In the genomic region with DNA sequence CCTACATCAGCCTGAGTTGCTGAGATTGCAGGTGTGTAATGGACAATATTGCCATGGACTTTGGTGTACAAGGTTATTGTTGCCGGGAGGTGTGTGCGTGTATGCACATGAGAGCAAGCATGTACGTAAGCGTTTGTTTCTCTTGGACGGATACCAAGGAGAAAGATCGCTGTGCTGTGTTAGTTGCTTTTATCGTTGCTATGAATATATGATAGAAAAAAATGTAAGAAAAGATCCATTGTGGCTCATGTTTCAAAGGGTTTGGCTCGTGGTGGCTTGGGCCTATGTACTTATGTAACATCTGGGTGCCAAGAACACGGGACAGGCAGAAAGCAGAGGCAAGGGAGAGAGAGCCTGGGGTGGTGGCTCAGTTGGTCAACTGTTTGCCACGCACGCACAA, we compare ENCODE assay signal across 11 mouse cellular contexts.
"Had no signal": no experiment of that assay in that cellular context is flagged by ENCODE, and none has a peak within 500 bp of the region (broad histone marks: within the 10 kb centered on the region; RNA-seq: fewer than 3 reads in every experiment).

No protein-coding gene starts in this region.

- H3K27ac ChIP-seq: kidney, embryonic 15.5 days; layer of hippocampus, adult 2 months; limb, embryonic 13.5 days; liver, embryonic 14.5 days; midbrain, embryonic 13.5 days; stomach, embryonic 15.5 days had no signal

- H3K27me3 ChIP-seq: kidney, embryonic 15.5 days; limb, embryonic 13.5 days; midbrain, embryonic 13.5 days; stomach, embryonic 15.5 days had no signal

- H3K9me3 ChIP-seq: kidney, embryonic 15.5 days; limb, embryonic 13.5 days; midbrain, embryonic 13.5 days; stomach, embryonic 15.5 days had no signal

- H3K36me3 ChIP-seq: kidney, embryonic 15.5 days; limb, embryonic 13.5 days; midbrain, embryonic 13.5 days; stomach, embryonic 15.5 days had no signal

- H3K4me3 ChIP-seq: kidney, embryonic 15.5 days; layer of hippocampus, adult 2 months; limb, embryonic 13.5 days; midbrain, embryonic 13.5 days; stomach, embryonic 15.5 days had no signal

- ATAC-seq: midbrain, embryonic 13.5 days had no signal

- H3K4me2 ChIP-seq: kidney, embryonic 15.5 days; limb, embryonic 13.5 days; midbrain, embryonic 13.5 days; stomach, embryonic 15.5 days had no signal

- DNase-seq: kidney, adult 2 months; kidney, postnatal 36 days; left cerebral cortex, postnatal 4 days; right cerebral cortex, postnatal 14 days; thymus, postnatal 36 days had no signal

- H3K9ac ChIP-seq: kidney, embryonic 15.5 days; limb, embryonic 13.5 days; liver, embryonic 14.5 days; midbrain, embryonic 13.5 days; stomach, embryonic 15.5 days had no signal
